ENCODE assay signal across 15 mouse cellular contexts in genomic region chr2:166665244-166665922, GRCm38 (mm10). TPM values are rescaled to one million over a fixed set of nuclear protein-coding genes. Genes with fewer than 3 reads are reported as not detected.
DNase-seq lines count a peak whose midpoint lies in the region; ATAC-seq and TF ChIP-seq lines count a peak whose summit lies in the region.
"Had no signal": no experiment of that assay in that cellular context is flagged by ENCODE, and none has a peak within 500 bp of the region (broad histone marks: within the 10 kb centered on the region; RNA-seq: fewer than 3 reads in every experiment).

No protein-coding gene starts in this region.

- peak; percentile 90 for DNase-seq in induced T-regulatory cell, adult 2 months (ENCODE audit: low read depth)
- no peak for DNase-seq in cerebellum, adult 8-10 months
- DNase-seq in cerebellum, postnatal 10 days: no peak
- no peak for DNase-seq in embryo, embryonic 10 days (ENCODE audit: low spot score)
- DNase-seq: B cell, adult 2 months; gastrocnemius, postnatal 25 days; right cerebral cortex, postnatal 14 days had no signal

- no peaks in the 10 kb centered on the region for H3K9me3 ChIP-seq in intestine, embryonic 15.5 days
- H3K9me3 ChIP-seq in intestine, postnatal 0 days (ENCODE audit: control insufficient read depth): no peaks in the 10 kb centered on the region
- no peaks in the 10 kb centered on the region for H3K9me3 ChIP-seq in megakaryocyte, embryonic 14.5 days
- H3K9me3 ChIP-seq: heart, embryonic 15.5 days; limb, embryonic 12.5 days; neural tube, embryonic 12.5 days had no signal

- H3K36me3 ChIP-seq in intestine, embryonic 15.5 days: no peaks in the 10 kb centered on the region
- no peaks in the 10 kb centered on the region for H3K36me3 ChIP-seq in intestine, postnatal 0 days (ENCODE audit: control insufficient read depth, insufficient read depth)
- no peaks in the 10 kb centered on the region for H3K36me3 ChIP-seq in megakaryocyte, embryonic 14.5 days (replicated peaks; ENCODE audit: low read length)
- H3K36me3 ChIP-seq: heart, embryonic 15.5 days; limb, embryonic 12.5 days; neural tube, embryonic 12.5 days had no signal

- no peak overlapping the region for H3K9ac ChIP-seq in intestine, embryonic 15.5 days
- no peak overlapping the region for H3K9ac ChIP-seq in intestine, postnatal 0 days (ENCODE audit: low read depth, low read length)
- H3K9ac ChIP-seq: heart, embryonic 15.5 days; limb, embryonic 12.5 days; neural tube, embryonic 12.5 days had no signal

- 0 out of 2 replicates have a peak, but pooled peaks cover 4% of the 10 kb centered on the region for H3K4me1 ChIP-seq in intestine, embryonic 15.5 days (replicated peaks)
- no peaks in the 10 kb centered on the region for H3K4me1 ChIP-seq in intestine, postnatal 0 days (replicated peaks; ENCODE audit: control insufficient read depth, insufficient read depth, low read length)
- peaks cover 74% of the 10 kb centered on the region for H3K4me1 ChIP-seq in megakaryocyte, embryonic 14.5 days

- no peak overlapping the region for H3K4me3 ChIP-seq in intestine, embryonic 15.5 days (replicated peaks)
- H3K4me3 ChIP-seq in intestine, postnatal 0 days (ENCODE audit: low read depth, low read length): no peak overlapping the region
- peak overlapping the region; percentile 0 for H3K4me3 ChIP-seq in megakaryocyte, embryonic 14.5 days (replicated peaks)
- H3K4me3 ChIP-seq: heart, embryonic 15.5 days; limb, embryonic 12.5 days; neural tube, embryonic 12.5 days had no signal

- no peaks in the 10 kb centered on the region for H3K27me3 ChIP-seq in intestine, embryonic 15.5 days (replicated peaks)
- no peaks in the 10 kb centered on the region for H3K27me3 ChIP-seq in intestine, postnatal 0 days (replicated peaks; ENCODE audit: control insufficient read depth, insufficient read depth, low read length)
- H3K27me3 ChIP-seq in megakaryocyte, embryonic 14.5 days (replicated peaks): peaks cover 92% of the 10 kb centered on the region
- H3K27me3 ChIP-seq: heart, embryonic 15.5 days; limb, embryonic 12.5 days; neural tube, embryonic 12.5 days had no signal

- no peak overlapping the region for H3K27ac ChIP-seq in intestine, embryonic 15.5 days
- no peak overlapping the region for H3K27ac ChIP-seq in intestine, postnatal 0 days (ENCODE audit: low read depth, low read length)
- H3K27ac ChIP-seq: heart, embryonic 15.5 days; limb, embryonic 12.5 days; macrophage; neural tube, embryonic 12.5 days had no signal

- WGBS in intestine, embryonic 15.5 days: 64% methylated on average over 6 of the region's 6 CpGs
- 69% methylated on average over 6 of the region's 6 CpGs for WGBS in intestine, postnatal 0 days

- H3K4me2 ChIP-seq in intestine, embryonic 15.5 days (replicated peaks): no peak overlapping the region
- H3K4me2 ChIP-seq in intestine, postnatal 0 days (replicated peaks; ENCODE audit: low read depth): no peak overlapping the region
- H3K4me2 ChIP-seq: heart, embryonic 15.5 days; limb, embryonic 12.5 days; neural tube, embryonic 12.5 days had no signal

- peak; percentile 49 for ATAC-seq in intestine, embryonic 15.5 days
- no peak for ATAC-seq in intestine, postnatal 0 days
- peak; percentile 50 for ATAC-seq in activated CD4-positive, CD25-positive, alpha-beta regulatory T cell, adult 4 months

- no peak for TF ChIP-seq CTCF in intestine, postnatal 0 days (IDR thresholded peaks at IDR 0.05; ENCODE audit: low read depth)

RNA-seq across cellular contexts. Expression of gene Prex1, which starts 48.2 kb away (rescaled TPM):
- 9.6 and 10.6 TPM in 2 replicates for polyA plus RNA-seq in intestine, embryonic 15.5 days (2015; fragmentation: Nextera tagmentation; extraction: Ambion mirVana)
- polyA plus RNA-seq in intestine, postnatal 0 days (2015; fragmentation: Nextera tagmentation; extraction: Ambion mirVana): 4.0 TPM in 2 replicates
- 10 to 100 TPM; 34.5 to 45.2 TPM for polyA plus RNA-seq in activated CD4-positive, CD25-positive, alpha-beta regulatory T cell, adult 4 months (2017; shearing (Covaris generic))
- polyA plus RNA-seq in megakaryocyte, embryonic 14.5 days (2012; ENCODE audit: insufficient read depth, low replicate concordance): 3.7 and 14.4 TPM in 2 replicates
